Mouse (Mus musculus) bone marrow macrophage, adult 2 months (primary cell): ENCODE measurements around the gene Minos1. TPM values are rescaled to one million over a fixed set of nuclear protein-coding genes. Genes with fewer than 3 reads are reported as not detected.

Experiments
- H3K27ac ChIP-seq: 2 replicates; pipeline ENCODE4 v1.5.1; 2012; ENCODE audit warnings: low read depth, low read length; ENCODE audit not compliant: insufficient read depth
- H3K4me1 ChIP-seq: 2 replicates; pipeline ENCODE4 v1.6.1; 2012; ENCODE audit warnings: low read length; ENCODE audit not compliant: control insufficient read depth, insufficient read depth
- H3K4me3 ChIP-seq: 2 replicates; pipeline ENCODE4 v1.5.1; 2012; ENCODE audit warnings: mild to moderate bottlenecking, low read length, moderate library complexity; ENCODE audit not compliant: insufficient read depth
- CTCF ChIP-seq: IDR thresholded peaks from 2 replicates; pipeline ENCODE4 v1.5.1; 2012; ENCODE audit warnings: low read depth, mild to moderate bottlenecking, low read length, moderate library complexity
- POLR2A ChIP-seq: IDR thresholded peaks from 2 replicates; pipeline ENCODE4 v1.6.1; 2012; ENCODE audit warnings: mild to moderate bottlenecking, low read depth, low read length, borderline replicate concordance
- polyA plus RNA-seq: library from polyadenylated mRNA; stranded (reverse); fragments of >200 nt; gene quantifications from 2 replicates; pipeline ENCODE4 v1.2.4, GENCODE M21; 2012; ENCODE audit not compliant: missing spikeins, insufficient read depth, insufficient read length

Minos1 gene
- polyA plus RNA-seq, 1 experiment = 151 TPM

DNA sequence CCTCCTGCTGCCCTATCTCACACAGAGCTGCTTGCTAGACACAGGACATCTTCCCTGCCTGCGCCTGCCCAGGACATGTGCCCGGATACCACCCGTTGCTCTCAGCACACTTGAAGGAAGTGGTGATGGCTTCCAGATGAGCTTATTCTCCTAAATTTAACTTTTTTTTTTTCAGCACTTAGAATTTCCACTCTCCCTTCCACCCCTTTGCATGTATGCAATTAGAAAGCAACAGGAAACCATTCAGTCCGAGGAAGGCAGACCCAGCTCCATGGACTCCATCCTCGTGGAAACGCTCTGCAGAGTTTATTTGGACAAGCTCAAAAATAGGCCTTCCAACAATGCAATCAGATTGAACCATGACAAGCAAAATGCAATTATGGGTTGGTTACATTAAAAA lies 29.4 kb downstream of the Minos1 start:
- Histone ChIP-seq H3K4me3 (no peak overlapping the region), H3K27ac (no peak overlapping the region), H3K4me1 (no peaks in the 10 kb centered on the region)
- no peak for TF ChIP-seq POLR2A
- TF ChIP-seq CTCF = no peak

DNA sequence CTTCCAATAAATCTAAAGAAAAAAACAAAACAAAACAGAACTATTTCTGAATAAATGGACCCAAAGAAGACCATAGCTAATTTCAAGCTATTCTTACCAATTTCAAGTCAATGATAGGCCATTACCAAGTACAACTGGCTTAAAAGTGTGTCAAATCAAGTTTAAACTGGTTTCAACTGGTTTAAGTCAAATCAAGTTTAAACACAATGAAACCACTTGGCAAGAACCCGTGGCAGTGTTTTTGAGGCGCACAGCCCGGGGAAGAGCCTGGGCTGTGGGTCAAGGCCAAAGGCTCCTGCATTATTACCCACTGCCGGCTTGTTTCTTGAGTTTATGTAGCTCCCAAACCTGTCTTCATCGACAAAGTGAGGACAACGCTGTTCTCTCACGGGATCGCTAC lies 30.6 kb downstream of the Minos1 start:
- TF ChIP-seq POLR2A (no peak), CTCF (no peak)
- Histone ChIP-seq H3K4me1 (no peaks in the 10 kb centered on the region), H3K27ac (no peak overlapping the region), H3K4me3 (no peak overlapping the region)

DNA sequence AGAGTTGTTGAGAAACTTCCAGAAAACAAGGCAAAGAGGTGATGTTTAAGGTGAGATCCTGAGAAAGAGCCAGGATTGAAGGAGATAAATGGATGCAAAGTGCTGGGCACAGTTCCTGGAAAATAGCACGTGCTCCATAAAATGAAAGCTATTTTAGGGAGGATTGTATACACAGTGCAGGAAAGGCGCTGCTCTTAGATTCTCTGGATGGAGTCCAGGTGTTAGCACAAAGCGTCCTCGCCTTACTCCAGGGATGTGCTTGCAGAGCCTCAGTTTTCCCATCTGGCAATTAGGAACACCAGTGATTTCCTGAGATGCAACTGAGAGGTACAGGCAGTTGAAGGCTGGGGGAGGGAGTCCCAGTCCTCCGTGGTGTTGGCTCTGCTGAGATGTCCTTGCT lies 34.7 kb downstream of the Minos1 start:
- TF ChIP-seq CTCF (no peak), POLR2A (no peak)
- no peak overlapping the region for H3K27ac ChIP-seq
- no peaks in the 10 kb centered on the region for H3K4me1 ChIP-seq
- H3K4me3 ChIP-seq = no peak overlapping the region

DNA sequence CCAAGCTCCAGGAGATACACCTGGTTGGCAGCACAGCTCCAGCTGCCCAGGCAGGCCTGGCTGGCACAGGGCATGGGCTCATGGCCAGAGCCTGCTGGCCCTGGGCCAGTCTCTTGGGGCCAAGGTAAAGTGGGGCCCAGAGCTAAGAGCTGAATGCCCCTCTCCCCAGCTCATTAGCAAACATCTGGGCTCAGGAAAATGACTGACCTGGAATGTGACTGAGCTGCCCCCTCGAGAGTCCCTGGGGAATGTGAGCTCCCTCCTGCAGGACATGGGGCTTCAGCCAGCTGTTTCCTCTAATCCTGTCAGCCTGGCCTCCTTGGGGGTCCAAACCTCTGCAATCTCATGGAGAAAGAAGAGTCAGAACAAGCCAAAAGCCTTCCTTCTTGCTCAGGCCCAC lies 35.5 kb downstream of the Minos1 start:
- Histone ChIP-seq H3K4me3 (no peak overlapping the region), H3K27ac (no peak overlapping the region), H3K4me1 (no peaks in the 10 kb centered on the region)
- TF ChIP-seq CTCF = no peak
- TF ChIP-seq POLR2A = no peak

DNA sequence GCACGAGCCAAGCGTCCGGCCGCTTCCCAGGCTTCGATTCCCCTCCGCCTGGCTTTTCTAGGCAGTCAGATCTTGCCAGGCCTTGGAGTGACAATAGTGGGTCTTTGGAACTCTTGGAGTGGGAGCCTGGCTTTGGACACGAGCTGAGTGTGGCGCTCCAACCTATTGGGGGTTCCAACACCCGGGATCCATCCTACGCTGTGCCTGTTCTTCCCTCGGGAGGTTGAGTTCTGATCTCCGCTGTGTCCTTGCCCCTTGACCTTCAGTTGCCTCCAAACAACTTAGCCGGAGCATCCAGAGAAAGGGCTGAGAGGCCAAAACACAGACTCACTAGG lies 37.8 kb downstream of the Minos1 start:
- Histone ChIP-seq H3K27ac (no peak overlapping the region), H3K4me1 (no peaks in the 10 kb centered on the region), H3K4me3 (no peak overlapping the region)
- no peak for TF ChIP-seq POLR2A
- TF ChIP-seq CTCF = no peak

DNA sequence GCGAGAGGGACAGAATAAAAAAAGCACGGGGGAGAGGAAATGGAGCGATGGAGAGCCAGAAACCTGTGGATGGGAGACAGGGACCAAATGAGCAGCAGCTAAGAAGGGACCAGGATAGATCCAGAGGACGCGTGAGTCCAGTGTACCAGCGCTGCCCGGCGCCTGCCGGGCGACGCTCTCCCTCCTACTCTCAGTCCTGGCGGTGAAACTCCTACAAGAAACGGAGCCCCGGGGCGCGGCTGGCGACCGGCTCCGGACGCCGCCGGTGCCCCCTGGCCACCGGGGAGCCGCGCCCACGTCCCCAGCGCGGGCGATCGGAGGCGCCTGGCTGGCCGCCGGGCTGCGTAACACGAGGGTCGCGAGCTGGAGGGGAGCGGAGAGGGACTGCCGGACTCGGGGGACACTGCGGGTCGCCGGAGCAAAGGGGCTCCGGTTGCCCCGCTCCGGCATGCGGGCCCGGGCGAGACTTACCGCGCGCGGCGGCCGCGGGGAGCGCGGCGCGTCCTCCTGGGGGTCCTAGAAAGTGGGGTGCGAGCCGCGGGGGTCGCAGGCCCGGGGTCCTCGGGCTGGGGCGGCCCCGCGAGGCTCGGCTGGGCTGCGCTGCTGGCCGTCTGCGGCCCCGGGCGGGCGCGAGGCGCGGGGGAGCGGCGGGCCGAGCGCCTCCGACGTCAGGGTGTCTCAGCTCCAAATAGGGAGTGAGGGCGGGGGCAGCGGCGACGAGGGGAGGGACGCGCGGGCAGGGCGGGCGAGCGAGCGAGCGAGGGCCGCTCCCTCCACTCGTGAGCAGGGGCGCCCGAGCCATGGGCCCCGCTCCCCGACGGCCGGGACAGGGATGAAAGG lies 38.3 kb downstream of the Minos1 start, which contains the start of gene Nbl1:
TSS of gene Nbl1 (minus strand) at position 638 of the 840 bp plus-strand sequence.
- H3K4me1 ChIP-seq = no peaks in the 10 kb centered on the region
- peak within 1 kb of the TSS; percentile 51 for H3K4me3 ChIP-seq
- TF ChIP-seq POLR2A = no peak
- no peak for TF ChIP-seq CTCF
- no peak within 1 kb of the TSS for H3K27ac ChIP-seq

DNA sequence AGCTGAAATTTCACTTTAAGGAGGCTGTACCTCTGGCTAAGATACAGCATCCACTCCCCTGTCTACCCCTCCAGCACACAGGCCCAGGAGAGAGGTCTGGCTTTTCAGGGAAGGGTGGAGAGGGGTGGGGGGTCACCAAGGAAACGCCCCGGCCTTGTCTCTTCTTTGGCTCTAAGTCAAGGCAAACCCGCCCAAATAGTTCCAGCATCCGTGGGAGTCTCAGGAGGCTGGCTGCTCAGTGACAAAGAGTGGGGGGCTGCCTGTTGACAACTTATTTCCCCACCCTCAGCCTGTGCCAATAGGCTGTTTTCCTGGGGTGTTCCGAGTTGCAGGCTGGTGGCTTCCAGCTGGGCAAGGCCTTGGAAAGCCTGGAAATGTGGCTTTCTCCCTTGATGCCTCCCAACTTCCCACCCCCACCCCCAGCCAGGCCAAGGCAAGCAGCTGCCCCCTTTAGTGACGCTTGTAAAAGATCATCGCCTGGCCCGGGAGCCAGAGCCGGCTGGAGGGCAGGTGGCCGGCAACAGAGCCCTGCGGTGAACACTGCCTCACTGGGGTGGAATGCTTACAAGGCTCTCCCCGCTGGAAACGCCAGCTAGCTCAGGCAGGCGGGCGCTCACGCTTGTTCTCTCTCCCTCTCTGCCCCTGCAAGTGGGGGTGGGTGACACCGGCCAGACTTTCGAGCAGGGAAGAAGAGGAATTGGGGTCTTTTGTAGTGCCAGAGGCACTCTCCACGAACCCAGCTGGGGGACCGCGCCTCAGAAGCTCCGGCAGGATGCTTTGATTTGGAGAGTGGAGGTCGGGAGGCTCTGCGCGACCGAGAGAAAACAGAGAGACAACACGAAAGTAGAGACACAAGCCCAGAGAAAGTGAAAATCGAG lies 39.2 kb downstream of the Minos1 start:
- no peak overlapping the region for H3K27ac ChIP-seq
- peak overlapping the region; percentile 51 for H3K4me3 ChIP-seq
- H3K4me1 ChIP-seq = no peaks in the 10 kb centered on the region

DNA sequence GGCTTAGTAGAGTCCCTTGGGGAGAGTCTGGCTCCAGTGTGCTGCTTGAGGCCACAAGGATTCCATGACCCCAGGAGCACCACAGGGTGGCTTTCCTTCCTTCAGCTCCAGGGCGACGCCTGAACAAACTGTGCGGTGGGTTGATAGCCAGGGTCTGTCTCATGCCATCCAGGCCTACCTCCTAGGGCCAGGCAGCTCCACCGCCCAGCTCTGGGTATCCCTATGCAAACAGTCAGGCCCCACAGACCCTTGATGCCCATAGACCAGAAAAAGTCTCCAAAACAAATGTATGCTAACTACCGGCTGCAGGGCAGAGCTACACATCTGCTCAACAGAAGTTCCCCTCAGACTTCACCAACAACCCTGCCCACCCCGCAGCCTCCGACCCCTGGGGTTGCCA lies 39.8 kb downstream of the Minos1 start:
- Histone ChIP-seq H3K4me1 (no peaks in the 10 kb centered on the region), H3K4me3 (no peak overlapping the region), H3K27ac (no peak overlapping the region)
- TF ChIP-seq POLR2A = no peak
- no peak for TF ChIP-seq CTCF

More for the DNA sequence above, 39.2 kb downstream of the Minos1 start:
- TF ChIP-seq CTCF (no peak), POLR2A (no peak)

DNA sequence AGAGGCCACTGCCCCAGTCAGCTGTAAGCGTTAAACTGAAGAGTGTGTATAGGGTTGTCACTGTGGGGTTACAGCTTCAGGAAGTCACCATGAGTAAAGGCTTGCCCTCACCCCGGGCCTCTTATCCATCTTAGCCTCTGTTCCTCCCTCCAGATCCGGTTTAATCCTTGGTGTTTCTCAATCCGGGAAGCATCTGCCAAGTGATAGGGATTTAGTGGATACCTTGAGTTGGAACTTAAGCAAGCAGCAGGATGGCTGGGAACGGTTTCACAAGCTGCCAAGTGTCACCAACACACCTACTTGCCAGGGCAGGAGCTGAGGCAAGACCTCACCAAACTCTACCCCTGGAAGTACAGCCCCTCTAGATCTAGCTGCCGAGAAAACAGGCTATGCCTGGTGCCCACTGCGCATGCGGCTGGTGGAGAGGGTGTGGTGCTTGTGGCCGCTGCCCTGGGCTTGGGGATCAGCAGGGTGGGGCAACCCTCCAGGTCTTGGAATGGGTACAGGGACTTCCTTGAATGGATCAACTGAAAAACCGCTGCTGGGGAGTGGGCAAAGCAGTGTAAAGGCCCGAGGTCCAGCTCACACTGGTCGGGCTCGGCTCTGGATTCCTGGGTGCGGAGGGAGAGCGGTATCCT lies 40.5 kb downstream of the Minos1 start:
- TF ChIP-seq POLR2A = no peak
- no peak for TF ChIP-seq CTCF
- H3K4me1 ChIP-seq = no peaks in the 10 kb centered on the region
- H3K4me3 ChIP-seq = no peak overlapping the region
- H3K27ac ChIP-seq = no peak overlapping the region
